Mouse (Mus musculus): ENCODE measurements around the gene Fbp1. TPM values are rescaled to one million over a fixed set of nuclear protein-coding genes. Genes with fewer than 3 reads are reported as not detected.

Fbp1 gene
- polyA plus RNA-seq, 1 experiment from 2014 or later, result 0.19 TPM

GRCm38 (mm10) chr13:62881336-62881735, 6.7 kb downstream of the Fbp1 start:
- Histone ChIP-seq H3K4me2 (replicated peaks) (no peak overlapping the region), H3K27ac (no peak overlapping the region), H3K4me3 (no peak overlapping the region), H3K36me3 (no peaks in the 10 kb centered on the region), H3K9me3 (replicated peaks) (no peaks in the 10 kb centered on the region), H3K27me3 (no peaks in the 10 kb centered on the region; the same call in 1 of the 2 replicates), H3K4me1 (0 out of 2 replicates have a peak, but pooled peaks cover 5% of the 10 kb centered on the region), H3K9ac (no peak overlapping the region)
- no peak for ATAC-seq (ENCODE audit: low FRiP score)
- 85% methylated on average over 9 of the region's 9 CpGs for WGBS

GRCm38 (mm10) chr13:62879831-62880615, 8.1 kb downstream of the Fbp1 start:
- Histone ChIP-seq H3K36me3 (no peaks in the 10 kb centered on the region), H3K4me2 (replicated peaks) (no peak overlapping the region), H3K27ac (no peak overlapping the region), H3K4me3 (no peak overlapping the region), H3K9me3 (replicated peaks) (no peaks in the 10 kb centered on the region), H3K9ac (no peak overlapping the region), H3K27me3 (no peaks in the 10 kb centered on the region; the same call in 1 of the 2 replicates), H3K4me1 (0 out of 2 replicates have a peak, but pooled peaks cover 5% of the 10 kb centered on the region)
- WGBS, result 18% methylated on average over 8 of the region's 8 CpGs
- ATAC-seq (ENCODE audit: low FRiP score), result no peak

- Histone ChIP-seq H3K4me2 (replicated peaks) (no peak overlapping the region), H3K4me1 (0 out of 2 replicates have a peak, but pooled peaks cover 5% of the 10 kb centered on the region), H3K4me3 (no peak overlapping the region), H3K27ac (no peak overlapping the region), H3K9ac (no peak overlapping the region), H3K27me3 (no peaks in the 10 kb centered on the region; the same call in 1 of the 2 replicates), H3K9me3 (replicated peaks) (no peaks in the 10 kb centered on the region), H3K36me3 (no peaks in the 10 kb centered on the region)
- ATAC-seq (ENCODE audit: low FRiP score), result no peak
- WGBS, result 17% methylated on average over 6 of the region's 6 CpGs
Measured at GRCm38 (mm10) chr13:62879411-62879810, 8.7 kb downstream of the Fbp1 start.

GRCm38 (mm10) chr13:62877247-62877646, 10.8 kb downstream of the Fbp1 start:
- no peak overlapping the region for H3K9ac ChIP-seq
- 11% methylated on average over 5 of the region's 5 CpGs for WGBS

DNA sequence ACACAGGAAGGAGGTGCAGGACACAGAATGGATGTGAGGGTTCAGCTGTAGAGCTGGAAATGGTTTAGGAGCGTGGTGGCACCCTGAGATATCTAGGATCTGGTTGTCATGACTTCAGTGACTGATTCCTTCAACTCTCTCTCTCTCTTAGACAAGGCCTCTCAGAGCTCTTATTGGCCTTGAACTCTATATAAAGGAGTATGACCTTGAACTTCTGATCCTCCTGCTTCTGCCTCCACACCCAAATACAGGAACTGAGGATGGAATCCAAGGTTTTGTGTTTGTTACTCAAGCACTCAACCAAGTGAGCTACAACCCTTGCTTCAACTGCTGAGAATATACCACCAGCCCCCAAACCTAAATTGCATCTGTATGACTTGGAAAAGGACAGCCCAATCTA, 12.0 kb downstream of the Fbp1 start:
- Histone ChIP-seq H3K27ac (no peak overlapping the region), H3K36me3 (no peaks in the 10 kb centered on the region)
- WGBS, result 53% methylated on average over 1 of the region's 1 CpGs

More at GRCm38 (mm10) chr13:62877247-62877646, 10.8 kb downstream of the Fbp1 start:
- ATAC-seq (ENCODE audit: low FRiP score), result no peak
- H3K4me1 ChIP-seq, result 0 out of 2 replicates have a peak, but pooled peaks cover 5% of the 10 kb centered on the region
- H3K27ac ChIP-seq, result no peak overlapping the region
- no peak overlapping the region for H3K4me3 ChIP-seq
- H3K36me3 ChIP-seq, result no peaks in the 10 kb centered on the region
- no peaks in the 10 kb centered on the region for H3K9me3 ChIP-seq (replicated peaks)
- no peaks in the 10 kb centered on the region; the same call in 1 of the 2 replicates for H3K27me3 ChIP-seq
- H3K4me2 ChIP-seq (replicated peaks), result no peak overlapping the region

GRCm38 (mm10) chr13:62872252-62872651, 15.8 kb downstream of the Fbp1 start:
- no peak overlapping the region for H3K4me2 ChIP-seq (replicated peaks)
- no peak overlapping the region for H3K27ac ChIP-seq
- no peaks in the 10 kb centered on the region for H3K9me3 ChIP-seq (replicated peaks)
- H3K27me3 ChIP-seq, result no peaks in the 10 kb centered on the region
- no peaks in the 10 kb centered on the region for H3K36me3 ChIP-seq
- no peak overlapping the region for H3K9ac ChIP-seq
- H3K4me1 ChIP-seq, result no peaks in the 10 kb centered on the region
- no peak overlapping the region for H3K4me3 ChIP-seq
- ATAC-seq (ENCODE audit: low FRiP score), result no peak
- WGBS, result 69% methylated on average over 3 of the region's 3 CpGs

More for the DNA sequence above, 12.0 kb downstream of the Fbp1 start:
- ATAC-seq (ENCODE audit: low FRiP score), result no peak
- Histone ChIP-seq H3K9me3 (replicated peaks) (no peaks in the 10 kb centered on the region), H3K4me1 (0 out of 2 replicates have a peak, but pooled peaks cover 5% of the 10 kb centered on the region), H3K4me3 (no peak overlapping the region), H3K4me2 (replicated peaks) (no peak overlapping the region), H3K9ac (no peak overlapping the region), H3K27me3 (no peaks in the 10 kb centered on the region; the same call in 1 of the 2 replicates)

DNA sequence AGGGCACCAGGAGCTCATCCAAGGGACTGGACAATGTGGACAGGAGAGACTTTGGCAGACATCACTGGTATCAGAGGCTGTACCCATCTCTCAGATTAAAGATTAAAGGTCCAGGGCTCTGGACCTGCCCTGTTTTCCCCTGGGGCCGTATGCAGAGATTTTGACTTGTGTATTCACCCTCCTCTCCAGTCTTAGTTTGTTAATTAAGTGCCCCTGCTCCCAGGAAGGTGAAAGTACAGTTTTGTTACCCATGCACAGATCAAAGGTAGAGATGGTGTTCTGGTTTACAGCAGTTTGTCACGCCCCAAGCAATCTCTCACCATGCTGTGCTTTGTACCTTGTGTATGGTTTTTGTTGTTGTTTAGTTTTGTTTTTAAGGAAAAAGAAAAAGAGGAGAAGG, 17.5 kb downstream of the Fbp1 start:
- H3K4me3 ChIP-seq, result no peak overlapping the region
- no peaks in the 10 kb centered on the region for H3K9me3 ChIP-seq (replicated peaks)
- H3K27me3 ChIP-seq, result no peaks in the 10 kb centered on the region
- ATAC-seq (ENCODE audit: low FRiP score), result no peak
- H3K27ac ChIP-seq, result no peak overlapping the region
- 89% methylated on average over 2 of the region's 2 CpGs for WGBS
- H3K4me2 ChIP-seq (replicated peaks), result no peak overlapping the region
- no peaks in the 10 kb centered on the region for H3K36me3 ChIP-seq
- no peaks in the 10 kb centered on the region for H3K4me1 ChIP-seq
- no peak overlapping the region for H3K9ac ChIP-seq

DNA sequence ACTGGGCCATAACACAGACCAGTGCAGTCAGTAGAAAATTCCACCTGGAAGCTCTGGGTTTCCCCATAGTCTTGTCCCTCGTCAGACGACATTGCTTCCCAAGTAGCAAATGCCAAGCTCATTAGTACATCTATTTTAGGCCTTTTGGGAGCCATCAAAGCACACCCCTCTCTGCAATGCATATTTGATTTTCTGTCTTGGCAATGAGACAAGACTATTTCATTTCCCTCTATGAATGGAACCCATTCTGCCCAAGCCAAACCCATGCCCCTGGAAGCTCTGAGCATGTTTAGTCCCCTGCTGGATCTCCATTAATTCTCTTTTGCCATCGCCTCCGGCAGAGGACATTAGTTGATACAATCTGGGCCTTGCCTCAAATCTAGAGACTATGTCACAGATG, 21.3 kb downstream of the Fbp1 start:
- H3K27me3 ChIP-seq, result no peaks in the 10 kb centered on the region
- no peaks in the 10 kb centered on the region for H3K36me3 ChIP-seq
- no peak overlapping the region for H3K4me3 ChIP-seq
- H3K4me2 ChIP-seq (replicated peaks), result no peak overlapping the region
- ATAC-seq (ENCODE audit: low FRiP score), result no peak
- H3K9ac ChIP-seq, result no peak overlapping the region
- WGBS, result 65% methylated on average over 4 of the region's 4 CpGs
- peak overlapping the region; percentile 57 for H3K27ac ChIP-seq
- no peaks in the 10 kb centered on the region for H3K4me1 ChIP-seq
- H3K9me3 ChIP-seq (replicated peaks), result no peaks in the 10 kb centered on the region

GRCm38 (mm10) chr13:62865651-62866315, 22.3 kb downstream of the Fbp1 start:
- WGBS, result 61% methylated on average over 11 of the region's 11 CpGs
- Histone ChIP-seq H3K4me2 (replicated peaks) (no peak overlapping the region), H3K4me3 (no peak overlapping the region), H3K36me3 (no peaks in the 10 kb centered on the region), H3K9ac (no peak overlapping the region), H3K4me1 (no peaks in the 10 kb centered on the region), H3K9me3 (replicated peaks) (no peaks in the 10 kb centered on the region), H3K27me3 (no peaks in the 10 kb centered on the region), H3K27ac (peak overlapping the region; percentile 57)
- no peak for ATAC-seq (ENCODE audit: low FRiP score)

DNA sequence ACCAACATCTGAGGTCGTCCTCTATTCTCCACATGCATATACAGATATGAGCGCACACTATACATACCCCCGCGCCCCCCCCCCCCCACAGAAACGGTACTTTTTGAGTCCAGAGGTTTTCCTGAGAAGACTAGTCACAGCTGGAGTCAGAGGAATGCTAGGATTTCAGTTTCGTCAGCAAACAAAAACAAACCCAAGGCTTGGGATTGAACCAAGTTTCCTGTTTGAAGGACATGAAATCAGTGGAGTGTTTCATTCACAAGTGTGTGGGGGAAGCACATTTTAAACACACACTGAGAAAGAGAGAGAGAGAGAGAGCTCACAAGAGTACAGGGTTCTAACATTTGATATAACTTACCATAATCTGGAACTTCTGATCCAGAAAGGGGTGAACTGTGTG, 24.3 kb downstream of the Fbp1 start:
- no peak overlapping the region for H3K9ac ChIP-seq
- WGBS, result 79% methylated on average over 6 of the region's 6 CpGs
- no peak overlapping the region for H3K27ac ChIP-seq
- no peak overlapping the region for H3K4me3 ChIP-seq
- H3K9me3 ChIP-seq (replicated peaks), result no peaks in the 10 kb centered on the region
- no peaks in the 10 kb centered on the region for H3K4me1 ChIP-seq
- no peaks in the 10 kb centered on the region for H3K27me3 ChIP-seq
- ATAC-seq (ENCODE audit: low FRiP score), result no peak
- H3K4me2 ChIP-seq (replicated peaks), result no peak overlapping the region
- no peaks in the 10 kb centered on the region for H3K36me3 ChIP-seq

GRCm38 (mm10) chr13:62862875-62863274, 25.2 kb downstream of the Fbp1 start:
- no peak for ATAC-seq (ENCODE audit: low FRiP score)
- Histone ChIP-seq H3K9ac (no peak overlapping the region), H3K4me2 (replicated peaks) (no peak overlapping the region), H3K4me3 (no peak overlapping the region), H3K9me3 (replicated peaks) (no peaks in the 10 kb centered on the region), H3K27me3 (no peaks in the 10 kb centered on the region), H3K27ac (no peak overlapping the region), H3K4me1 (no peaks in the 10 kb centered on the region), H3K36me3 (no peaks in the 10 kb centered on the region)
- 85% methylated on average over 3 of the region's 3 CpGs for WGBS

GRCm38 (mm10) chr13:62860068-62860467, 28.0 kb downstream of the Fbp1 start:
- Histone ChIP-seq H3K36me3 (no peaks in the 10 kb centered on the region), H3K27ac (no peak overlapping the region), H3K27me3 (no peaks in the 10 kb centered on the region), H3K4me1 (no peaks in the 10 kb centered on the region), H3K9me3 (replicated peaks) (no peaks in the 10 kb centered on the region), H3K9ac (no peak overlapping the region), H3K4me3 (no peak overlapping the region), H3K4me2 (replicated peaks) (no peak overlapping the region)
- WGBS, result 94% methylated on average over 4 of the region's 4 CpGs
- ATAC-seq (ENCODE audit: low FRiP score), result no peak

Data from hindbrain, embryonic 12.5 days (tissue).